Mouse (Mus musculus) spleen, embryonic (tissue): Measurements from ENCODE around the gene Gm16430.
"Not testable (repeated sequence)": the region's sequence is repeated elsewhere in the genome, so short reads cannot be mapped to it uniquely, and the experiment has no call there.

ENCODE experiments used
- CTCF ChIA-PET: fragments of 350-600 bp; sonication (Branson Sonifier 250); formaldehyde crosslinking; loops from one replicate; lab custom pipeline; 2022; lab: Charles Lee

Gene Gm16430

DNA sequence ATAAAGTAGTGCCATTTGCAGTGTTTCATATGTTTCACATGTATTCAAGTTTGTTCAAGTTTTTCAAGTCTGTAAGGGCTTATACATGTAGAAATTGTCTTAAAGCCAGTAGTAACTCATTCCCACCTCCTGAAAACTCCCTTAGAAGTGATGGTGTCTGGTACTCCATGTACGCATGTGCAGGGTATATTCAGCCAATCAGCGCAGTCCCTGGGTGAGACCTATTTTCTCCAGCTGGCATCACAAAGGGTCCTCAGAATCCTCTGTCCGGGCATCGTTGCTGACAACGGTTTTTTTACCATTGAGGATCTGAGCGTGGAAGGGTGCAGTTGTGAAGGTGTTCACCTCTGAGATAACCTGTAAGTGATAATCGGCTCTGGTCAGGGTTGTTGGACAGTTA is at the start of gene Gm16430:
Gm16430 (plus strand) TSS at position 301 of the 400 bp plus-strand sequence.
- CTCF ChIA-PET: not testable (repeated sequence)
